Comparison of ENCODE assay signal across 9 mouse cellular contexts in the genomic region with DNA sequence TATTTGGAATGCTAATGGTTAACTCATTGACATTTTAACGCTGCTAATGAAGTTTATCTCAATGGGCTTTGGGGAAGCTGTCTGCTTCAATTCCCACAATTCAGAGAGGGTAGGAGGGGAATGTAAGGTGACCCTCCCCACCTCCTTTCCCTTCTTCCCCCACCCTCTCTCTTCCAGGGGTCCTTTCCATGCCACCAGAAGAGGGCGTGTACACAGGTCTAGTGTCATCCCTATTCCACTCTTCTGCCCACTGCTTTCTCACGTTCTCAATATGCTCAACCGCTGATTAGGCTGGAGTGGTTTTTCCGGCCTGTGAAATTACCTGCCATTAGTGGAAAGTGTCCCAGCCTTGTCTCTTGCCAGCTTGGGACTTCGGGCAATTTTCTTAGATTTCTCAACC. TPM values are rescaled to one million over a fixed set of nuclear protein-coding genes. Genes with fewer than 3 reads are reported as not detected.
DNase-seq lines count a peak whose midpoint lies in the region; ATAC-seq and TF ChIP-seq lines count a peak whose summit lies in the region.
"Had no signal": no experiment of that assay in that cellular context is flagged by ENCODE, and none has a peak within 500 bp of the region (broad histone marks: within the 10 kb centered on the region; RNA-seq: fewer than 3 reads in every experiment).

No protein-coding gene starts in this region.

- no peak for ATAC-seq in kidney, embryonic 16.5 days (ENCODE audit: low FRiP score, low TSS enrichment)
- no peak for ATAC-seq in hindbrain, embryonic 15.5 days (ENCODE audit: low FRiP score, low read depth)
- no peak for ATAC-seq in midbrain, postnatal 0 days (ENCODE audit: low FRiP score)
- no peak for ATAC-seq in forebrain, postnatal 0 days

- no peaks in the 10 kb centered on the region for H3K9me3 ChIP-seq in kidney, embryonic 16.5 days (ENCODE audit: low read length)
- H3K9me3 ChIP-seq in embryonic facial prominence, embryonic 10.5 days = no peaks in the 10 kb centered on the region
- no peaks in the 10 kb centered on the region for H3K9me3 ChIP-seq in hindbrain, embryonic 15.5 days
- H3K9me3 ChIP-seq in midbrain, postnatal 0 days (ENCODE audit: low read length) = no peaks in the 10 kb centered on the region
- no peaks in the 10 kb centered on the region for H3K9me3 ChIP-seq in forebrain, postnatal 0 days (ENCODE audit: low read length)

- peak overlapping the region; percentile 12 for H3K4me3 ChIP-seq in kidney, embryonic 16.5 days (ENCODE audit: low read length)
- peak overlapping the region; percentile 38 for H3K4me3 ChIP-seq in embryonic facial prominence, embryonic 10.5 days
- no peak overlapping the region for H3K4me3 ChIP-seq in hindbrain, embryonic 15.5 days
- H3K4me3 ChIP-seq in midbrain, postnatal 0 days (ENCODE audit: low read depth, low read length) = no peak overlapping the region
- H3K4me3 ChIP-seq in forebrain, postnatal 0 days (ENCODE audit: low read depth, low read length) = no peak overlapping the region

- TF ChIP-seq CTCF in midbrain, postnatal 0 days (IDR thresholded peaks at IDR 0.05) = 0 out of 2 replicates have a peak, but pooled peaks have one; percentile 4
- no peak for TF ChIP-seq CTCF in forebrain, postnatal 0 days (IDR thresholded peaks at IDR 0.05; ENCODE audit: low read depth)

- peak overlapping the region; percentile 24 for H3K9ac ChIP-seq in kidney, embryonic 16.5 days (replicated peaks; ENCODE audit: low read length)
- no peak overlapping the region for H3K9ac ChIP-seq in hindbrain, embryonic 15.5 days
- no peak overlapping the region for H3K9ac ChIP-seq in midbrain, postnatal 0 days (replicated peaks; ENCODE audit: low read length, poor library complexity, severe bottlenecking)
- H3K9ac ChIP-seq in forebrain, postnatal 0 days = no peak overlapping the region

- peaks cover 23% of the 10 kb centered on the region for H3K4me1 ChIP-seq in kidney, embryonic 16.5 days (ENCODE audit: insufficient read depth, low read length)
- peaks cover 25% of the 10 kb centered on the region for H3K4me1 ChIP-seq in embryonic facial prominence, embryonic 10.5 days
- peaks cover 7% of the 10 kb centered on the region; the same call in 1 of the 2 replicates for H3K4me1 ChIP-seq in hindbrain, embryonic 15.5 days (replicated peaks)
- H3K4me1 ChIP-seq in midbrain, postnatal 0 days (ENCODE audit: insufficient read depth, low read length) = no peaks in the 10 kb centered on the region
- H3K4me1 ChIP-seq in forebrain, postnatal 0 days (ENCODE audit: insufficient read depth) = no peaks in the 10 kb centered on the region

- DNase-seq in kidney, adult 18-20 months = no peak
- no peak for DNase-seq in embryonic facial prominence, embryonic 10.5 days (ENCODE audit: low spot score)
- no peak for DNase-seq in midbrain, postnatal 0 days (ENCODE audit: low spot score)
- DNase-seq in layer of hippocampus, adult 11-12 months (ENCODE audit: low spot score) = no peak
- no peak for DNase-seq in cerebellum, postnatal 36 days
- DNase-seq in forebrain, postnatal 0 days = no peak
- DNase-seq: gastrocnemius, postnatal 36 days had no signal

- H3K36me3 ChIP-seq in kidney, embryonic 16.5 days (ENCODE audit: insufficient read depth, low read length) = no peaks in the 10 kb centered on the region
- H3K36me3 ChIP-seq in embryonic facial prominence, embryonic 10.5 days (replicated peaks) = no peaks in the 10 kb centered on the region
- H3K36me3 ChIP-seq in hindbrain, embryonic 15.5 days = no peaks in the 10 kb centered on the region
- no peaks in the 10 kb centered on the region for H3K36me3 ChIP-seq in midbrain, postnatal 0 days (ENCODE audit: insufficient read depth, low read length)
- no peaks in the 10 kb centered on the region for H3K36me3 ChIP-seq in forebrain, postnatal 0 days (ENCODE audit: insufficient read depth)

- no peaks in the 10 kb centered on the region for H3K27me3 ChIP-seq in kidney, embryonic 16.5 days (ENCODE audit: insufficient read depth, low read length)
- no peaks in the 10 kb centered on the region; the same call in 1 of the 2 replicates for H3K27me3 ChIP-seq in embryonic facial prominence, embryonic 10.5 days (replicated peaks; ENCODE audit: low read depth, poor library complexity, severe bottlenecking)
- H3K27me3 ChIP-seq in hindbrain, embryonic 15.5 days = no peaks in the 10 kb centered on the region
- no peaks in the 10 kb centered on the region for H3K27me3 ChIP-seq in midbrain, postnatal 0 days (ENCODE audit: insufficient read depth, low read length)
- no peaks in the 10 kb centered on the region for H3K27me3 ChIP-seq in forebrain, postnatal 0 days (ENCODE audit: insufficient read depth, low read length)

- H3K27ac ChIP-seq in kidney, embryonic 16.5 days (ENCODE audit: low read length) = no peak overlapping the region
- no peak overlapping the region for H3K27ac ChIP-seq in embryonic facial prominence, embryonic 10.5 days (replicated peaks)
- no peak overlapping the region for H3K27ac ChIP-seq in hindbrain, embryonic 15.5 days (replicated peaks)
- H3K27ac ChIP-seq in midbrain, postnatal 0 days (ENCODE audit: low read depth, low read length) = no peak overlapping the region
- H3K27ac ChIP-seq in forebrain, postnatal 0 days (ENCODE audit: low read depth, low read length) = no peak overlapping the region

- 23% methylated on average over 6 of the region's 6 CpGs for WGBS in kidney, embryonic 16.5 days
- WGBS in embryonic facial prominence, embryonic 10.5 days = 26% methylated on average over 6 of the region's 6 CpGs
- WGBS in hindbrain, embryonic 15.5 days = 29% methylated on average over 6 of the region's 6 CpGs
- 40% methylated on average over 6 of the region's 6 CpGs for WGBS in midbrain, postnatal 0 days
- 42% methylated on average over 6 of the region's 6 CpGs for WGBS in forebrain, postnatal 0 days

- H3K4me2 ChIP-seq in kidney, embryonic 16.5 days (replicated peaks; ENCODE audit: low read depth, low read length) = peak overlapping the region; percentile 50
- peak overlapping the region; percentile 35 for H3K4me2 ChIP-seq in hindbrain, embryonic 15.5 days
- H3K4me2 ChIP-seq in midbrain, postnatal 0 days (ENCODE audit: low read depth, low read length, poor library complexity, severe bottlenecking) = no peak overlapping the region
- H3K4me2 ChIP-seq in forebrain, postnatal 0 days (ENCODE audit: low read depth) = no peak overlapping the region

RNA-seq across cellular contexts. Expression of gene Dusp5, which starts 27.9 kb away (rescaled TPM):
- polyA plus RNA-seq in kidney, embryonic 16.5 days (2015; fragmentation: Nextera tagmentation; extraction: Ambion mirVana) = 9.6 and 9.7 TPM in 2 replicates
- 6.9 and 7.8 TPM in 2 replicates for polyA plus RNA-seq in embryonic facial prominence, embryonic 10.5 days (2016; fragmentation: Nextera tagmentation; extraction: Ambion mirVana)
- 6.3 and 7.7 TPM in 2 replicates for polyA plus RNA-seq in hindbrain, embryonic 15.5 days (2015; fragmentation: Nextera tagmentation; extraction: Ambion mirVana)
- total RNA-seq in midbrain, postnatal 0 days (2014; rRNA removed) = 4.2 and 11.2 TPM in 2 replicates
- 2.2 and 2.5 TPM in 2 replicates for polyA plus RNA-seq in midbrain, postnatal 0 days (2015; fragmentation: Nextera tagmentation; extraction: Ambion mirVana)
- 7.5 and 7.6 TPM in 2 replicates for total RNA-seq in forebrain, postnatal 0 days (2014; rRNA removed)
- polyA plus RNA-seq in forebrain, postnatal 0 days (2015; fragmentation: Nextera tagmentation; extraction: Ambion mirVana) = 3.9 and 5.0 TPM in 2 replicates

RNA-seq across cellular contexts. Expression of gene Nutf2-ps1, which starts 32.0 kb away (rescaled TPM):
- polyA plus RNA-seq in kidney, embryonic 16.5 days (2015; fragmentation: Nextera tagmentation; extraction: Ambion mirVana) = 395 and 457 TPM in 2 replicates
- 567 and 585 TPM in 2 replicates for polyA plus RNA-seq in embryonic facial prominence, embryonic 10.5 days (2016; fragmentation: Nextera tagmentation; extraction: Ambion mirVana)
- polyA plus RNA-seq in hindbrain, embryonic 15.5 days (2015; fragmentation: Nextera tagmentation; extraction: Ambion mirVana) = 218 and 261 TPM in 2 replicates
- 67.9 and 94.6 TPM in 2 replicates for total RNA-seq in midbrain, postnatal 0 days (2014; rRNA removed)
- polyA plus RNA-seq in midbrain, postnatal 0 days (2015; fragmentation: Nextera tagmentation; extraction: Ambion mirVana) = 160 and 200 TPM in 2 replicates
- total RNA-seq in forebrain, postnatal 0 days (2014; rRNA removed) = 72.1 and 78.8 TPM in 2 replicates
- polyA plus RNA-seq in forebrain, postnatal 0 days (2015; fragmentation: Nextera tagmentation; extraction: Ambion mirVana) = 184 and 209 TPM in 2 replicates

RNA-seq across cellular contexts. Expression of gene Smc3, which starts 43.4 kb away (rescaled TPM):
- polyA plus RNA-seq in kidney, embryonic 16.5 days (2015; fragmentation: Nextera tagmentation; extraction: Ambion mirVana) = 68.3 and 70.7 TPM in 2 replicates
- 73.1 and 79.1 TPM in 2 replicates for polyA plus RNA-seq in embryonic facial prominence, embryonic 10.5 days (2016; fragmentation: Nextera tagmentation; extraction: Ambion mirVana)
- 53.7 and 54.7 TPM in 2 replicates for polyA plus RNA-seq in hindbrain, embryonic 15.5 days (2015; fragmentation: Nextera tagmentation; extraction: Ambion mirVana)
- 26.1 and 29.3 TPM in 2 replicates for total RNA-seq in midbrain, postnatal 0 days (2014; rRNA removed)
- 39.4 and 45.7 TPM in 2 replicates for polyA plus RNA-seq in midbrain, postnatal 0 days (2015; fragmentation: Nextera tagmentation; extraction: Ambion mirVana)
- 35.5 and 41.4 TPM in 2 replicates for total RNA-seq in forebrain, postnatal 0 days (2014; rRNA removed)
- polyA plus RNA-seq in forebrain, postnatal 0 days (2015; fragmentation: Nextera tagmentation; extraction: Ambion mirVana) = 36.9 and 47.0 TPM in 2 replicates

Comparison
In these comparisons a context has a peak if more than half of its experiments do, and no peak if none do; other contexts are left out.
1. H3K4me2 ChIP-seq: peak in kidney, embryonic 16.5 days (single experiment) and hindbrain, embryonic 15.5 days (single experiment); none in midbrain, postnatal 0 days (single experiment) and forebrain, postnatal 0 days (single experiment).
2. H3K4me3 ChIP-seq: peak in kidney, embryonic 16.5 days (single experiment) and embryonic facial prominence, embryonic 10.5 days (single experiment); none in hindbrain, embryonic 15.5 days (single experiment), midbrain, postnatal 0 days (single experiment) and forebrain, postnatal 0 days (single experiment).